Mouse (Mus musculus): ENCODE data around the gene Dennd1a.
A peak's percentile ranks its signal among the peaks of the same experiment; 100 is the strongest.

Gene Dennd1a

GRCm38 (mm10) chr2:38286733-38287551, at the start of gene Dennd1a:
Gene Dennd1a (minus strand): TSS chr2:38287390.
- DNase-seq (ENCODE audit: low read depth, low spot score), result peak; percentile 92

GRCm38 (mm10) chr2:38336606-38337005, 49.4 kb upstream of the Dennd1a start:
- peak; percentile 35 for DNase-seq (ENCODE audit: low read depth, low spot score)

GRCm38 (mm10) chr2:38333586-38334119, 46.5 kb upstream of the Dennd1a start:
- peak; percentile 6 for DNase-seq (ENCODE audit: low read depth, low spot score)

DNA sequence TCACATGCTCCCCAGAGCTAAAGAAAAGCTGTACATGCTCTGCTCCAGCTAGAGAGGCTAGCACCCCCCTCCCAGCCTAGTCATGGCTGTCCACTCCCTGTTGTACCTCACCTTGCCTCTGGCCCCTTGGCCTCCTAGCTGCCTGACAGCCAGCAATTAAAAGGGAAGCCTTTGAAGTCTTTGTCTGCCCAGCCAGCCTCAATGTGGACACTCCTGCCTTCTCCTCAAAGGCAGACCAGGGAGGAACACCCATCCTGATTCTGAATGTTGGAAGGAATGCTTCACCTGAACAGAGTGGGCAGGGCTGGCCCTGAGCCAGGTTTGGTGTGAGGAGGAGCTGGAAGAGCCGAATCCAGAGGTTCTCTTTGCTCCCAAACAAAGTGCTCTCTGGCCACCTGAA, 39.5 kb upstream of the Dennd1a start:
- no peak for DNase-seq (ENCODE audit: low read depth, low spot score)

GRCm38 (mm10) chr2:38323380-38323779, 36.2 kb upstream of the Dennd1a start:
- no peak for DNase-seq (ENCODE audit: low read depth, low spot score)

DNA sequence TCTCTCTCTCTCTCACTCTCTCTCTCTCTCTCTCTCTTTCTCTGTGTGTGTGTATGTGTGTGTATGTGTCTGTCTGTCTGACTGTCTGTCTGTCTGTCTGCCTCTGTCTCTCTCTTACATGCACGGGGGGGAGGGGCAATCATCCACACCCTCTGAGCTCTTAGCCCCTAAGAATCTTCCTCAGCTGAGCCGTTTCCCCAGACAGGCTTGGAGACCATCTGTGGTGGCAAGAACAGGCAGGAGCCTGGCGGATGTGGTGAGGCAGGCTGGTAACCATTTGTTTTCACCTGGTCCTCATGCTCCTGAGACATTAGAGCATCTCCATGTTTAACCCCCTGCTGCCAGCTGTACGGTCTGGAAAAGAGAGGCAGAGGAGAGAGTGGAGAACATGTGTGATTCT, 33.7 kb upstream of the Dennd1a start:
- no peak for DNase-seq (ENCODE audit: low read depth, low spot score)

DNA sequence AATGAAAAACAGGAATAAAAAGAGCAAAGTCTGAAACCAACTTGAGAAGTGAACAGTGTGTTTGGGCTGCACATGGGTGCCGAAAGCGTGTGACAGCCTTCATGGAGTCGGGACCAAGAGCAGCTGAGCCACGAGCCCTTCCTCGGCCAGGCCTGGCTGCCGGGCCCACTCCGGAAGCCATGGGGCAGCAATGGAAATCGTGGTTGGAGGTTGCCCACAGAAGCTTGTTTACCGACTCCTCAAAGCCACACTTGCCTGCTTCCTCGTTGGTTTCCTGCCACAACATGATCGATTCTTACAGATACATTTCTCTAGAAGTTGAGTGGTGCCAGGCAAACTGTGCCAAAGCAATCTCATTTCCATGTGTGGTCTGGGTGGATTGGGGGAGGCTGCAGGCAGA, 31.9 kb upstream of the Dennd1a start:
- no peak for DNase-seq (ENCODE audit: low read depth, low spot score)

- no peak for DNase-seq (ENCODE audit: low read depth, low spot score)
These were observed 26.2 kb upstream of the Dennd1a start for GRCm38 (mm10) chr2:38313399-38313798.

- DNase-seq (ENCODE audit: low read depth, low spot score), result no peak
These were observed 25.7 kb upstream of the Dennd1a start for GRCm38 (mm10) chr2:38312921-38313320.

DNA sequence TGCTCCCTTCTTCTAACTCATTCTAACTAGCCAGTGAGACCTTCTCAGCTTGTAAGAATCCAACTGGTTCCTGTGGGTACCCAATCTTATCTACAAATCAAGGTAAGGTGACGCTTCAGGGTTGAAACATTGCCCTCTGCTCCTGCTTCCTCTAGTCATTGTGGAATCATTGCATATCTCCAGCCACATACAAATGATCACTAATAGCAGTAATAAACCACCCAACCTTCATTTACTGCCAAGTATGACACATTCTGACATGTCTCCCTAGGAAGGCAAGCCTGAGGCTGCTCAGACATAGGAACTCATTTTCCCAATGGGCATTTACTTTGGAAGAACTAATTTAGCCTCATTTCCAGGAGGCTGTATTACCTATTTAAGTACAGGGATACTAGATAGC, 18.0 kb upstream of the Dennd1a start:
- no peak for DNase-seq (ENCODE audit: low read depth, low spot score)

DNA sequence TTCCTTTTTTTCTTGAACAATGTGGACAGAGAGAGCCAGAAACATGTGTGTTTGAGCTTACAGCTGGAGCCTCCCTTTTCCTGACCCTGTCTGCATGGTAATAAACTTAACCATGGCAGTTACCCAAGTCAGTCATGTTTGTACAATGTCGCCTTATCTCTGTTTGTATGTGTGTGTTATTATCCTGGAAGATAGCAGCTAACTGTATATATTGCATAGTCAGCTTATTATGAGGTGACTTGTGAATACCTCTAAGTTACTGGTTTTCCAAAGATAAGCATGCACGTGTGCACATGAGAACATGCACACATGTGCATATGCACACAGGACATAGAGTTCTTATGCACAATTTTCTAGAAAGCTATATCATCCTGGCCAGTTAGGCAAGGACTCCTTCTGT, 13.8 kb upstream of the Dennd1a start:
- no peak for DNase-seq (ENCODE audit: low read depth, low spot score)

DNA sequence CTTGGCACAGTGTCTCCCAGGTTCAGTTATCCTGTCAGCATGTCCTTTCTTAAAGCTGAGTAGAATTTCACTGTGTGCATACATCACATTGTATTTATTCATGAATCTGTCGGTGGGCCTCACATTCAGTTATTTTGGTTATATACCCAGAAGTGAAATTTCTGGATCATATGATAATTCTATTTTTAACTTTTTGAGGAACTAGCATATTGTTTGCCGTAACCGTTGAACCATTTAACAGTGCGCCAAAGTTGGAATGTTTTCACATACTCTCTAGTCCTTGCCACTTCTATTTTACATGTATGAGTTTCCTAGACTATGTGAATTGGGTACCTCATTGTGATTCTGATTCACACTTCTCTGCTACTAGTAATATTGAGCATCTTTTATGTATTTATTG, 8.7 kb upstream of the Dennd1a start:
- no peak for DNase-seq (ENCODE audit: low read depth, low spot score)

- DNase-seq (ENCODE audit: low read depth, low spot score), result no peak
These were observed 4.3 kb upstream of the Dennd1a start for GRCm38 (mm10) chr2:38291526-38291925.

GRCm38 (mm10) chr2:38288226-38288625, 1.0 kb upstream of the Dennd1a start:
- DNase-seq (ENCODE audit: low read depth, low spot score), result peak; percentile 57

GRCm38 (mm10) chr2:38286433-38286732, 807 bp downstream of the Dennd1a start:
- DNase-seq (ENCODE audit: low read depth, low spot score), result no peak

- DNase-seq (ENCODE audit: low read depth, low spot score), result peak; percentile 3
These were observed 1.3 kb downstream of the Dennd1a start for GRCm38 (mm10) chr2:38285781-38286432.

DNA sequence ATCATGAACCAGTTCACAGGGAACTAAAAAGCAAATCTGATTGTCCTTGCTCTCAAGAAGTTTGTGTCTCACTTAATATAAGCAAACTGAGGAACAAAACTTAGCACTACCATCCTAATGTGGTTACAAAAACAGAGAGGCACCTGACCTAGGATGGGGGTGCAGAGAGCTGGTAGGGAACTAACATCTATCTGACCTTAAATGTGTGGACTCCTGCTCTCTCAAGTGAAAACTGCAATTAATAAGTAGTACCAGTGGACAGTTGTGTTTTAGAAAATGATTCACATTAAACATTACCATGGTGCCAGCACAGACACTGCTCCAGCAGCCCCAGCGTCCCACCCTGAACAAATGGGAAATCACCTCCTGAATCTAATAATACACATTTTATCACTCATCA, 3.2 kb downstream of the Dennd1a start:
- DNase-seq (ENCODE audit: low read depth, low spot score), result no peak

DNA sequence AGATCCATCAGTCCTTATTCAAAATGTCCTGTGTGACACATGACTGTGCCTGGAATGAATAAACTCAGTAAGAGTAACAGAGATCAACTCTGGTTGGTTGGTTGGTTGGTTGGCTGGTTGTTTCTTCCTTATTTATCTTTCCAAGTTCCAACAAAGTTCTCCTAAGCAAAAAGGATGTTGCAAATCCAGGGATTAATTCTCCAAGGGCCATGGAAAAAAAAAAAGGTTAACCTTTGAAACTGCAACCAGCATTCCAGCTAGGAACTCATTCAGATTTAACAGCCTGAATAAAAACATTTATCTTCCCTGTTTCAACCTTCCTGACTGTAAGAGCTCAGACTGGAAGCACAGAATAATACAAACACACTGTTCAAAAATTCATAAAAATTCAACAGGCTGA, 6.8 kb downstream of the Dennd1a start:
- no peak for DNase-seq (ENCODE audit: low read depth, low spot score)

GRCm38 (mm10) chr2:38274973-38275372, 12.2 kb downstream of the Dennd1a start:
- DNase-seq (ENCODE audit: low read depth, low spot score), result no peak

GRCm38 (mm10) chr2:38263653-38264052, 23.5 kb downstream of the Dennd1a start:
- no peak for DNase-seq (ENCODE audit: low read depth, low spot score)

- no peak for DNase-seq (ENCODE audit: low read depth, low spot score)
These were observed 28.1 kb downstream of the Dennd1a start for GRCm38 (mm10) chr2:38259052-38259451.

DNA sequence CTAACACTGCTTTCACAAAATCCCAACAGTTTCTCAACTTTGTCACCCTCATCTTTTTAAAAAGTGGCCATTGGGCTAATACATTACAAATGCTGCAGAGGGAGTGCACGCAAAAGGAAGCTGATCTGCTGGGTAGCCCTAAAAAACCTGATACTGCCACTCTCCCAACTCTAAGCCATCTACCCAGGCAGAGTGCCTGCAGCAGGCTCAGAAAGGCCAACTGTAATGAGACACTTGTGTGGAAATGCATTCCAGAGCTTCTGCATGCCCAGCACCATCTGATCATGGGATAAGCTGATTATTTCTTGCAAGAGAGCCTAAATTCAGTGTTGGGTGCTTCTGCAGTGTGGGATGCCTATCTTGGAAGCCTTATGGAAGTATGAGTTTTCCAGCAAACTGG, 49.6 kb downstream of the Dennd1a start:
- DNase-seq (ENCODE audit: low read depth, low spot score), result no peak

DNA sequence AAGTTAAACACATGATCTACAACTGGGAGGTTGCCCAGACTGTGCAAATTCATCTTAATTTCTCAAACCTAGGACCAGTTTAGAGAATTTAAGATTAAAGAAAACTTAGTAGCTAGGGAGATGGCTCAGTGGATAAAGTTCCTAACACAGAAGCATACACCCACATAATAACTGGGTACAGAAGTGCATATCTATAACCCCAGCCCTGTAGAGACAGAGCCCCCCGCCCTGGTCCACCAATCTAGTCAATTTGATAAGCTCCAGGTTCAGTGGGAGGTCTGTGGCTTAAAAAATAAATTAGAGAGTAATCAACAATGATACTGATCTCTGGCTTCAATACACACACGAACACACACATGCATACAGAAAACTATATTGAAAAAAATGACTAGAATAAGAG, 51.6 kb downstream of the Dennd1a start:
- DNase-seq (ENCODE audit: low read depth, low spot score), result no peak

Measured in ZHBTc4 (cell line).